Mouse (Mus musculus) testis, adult 2 months (tissue): Measurements from ENCODE around the gene Hfe.

ENCODE experiments used
- CTCF ChIP-seq: fragments of 200-500 bp; IDR thresholded peaks from 2 replicates; pipeline ENCODE4 v1.5.1; 2012; ENCODE audit warnings: low read depth, mild to moderate bottlenecking, inconsistent platforms, low read length, moderate library complexity; ENCODE audit not compliant: control insufficient read depth, insufficient read depth, insufficient replicate concordance
- POLR2A ChIP-seq: fragments of 200-500 bp; IDR thresholded peaks from 2 replicates; pipeline ENCODE4 v1.6.1; 2012; ENCODE audit warnings: low read depth, mild to moderate bottlenecking, inconsistent platforms, low read length, moderate library complexity; ENCODE audit not compliant: control insufficient read depth

DNA sequence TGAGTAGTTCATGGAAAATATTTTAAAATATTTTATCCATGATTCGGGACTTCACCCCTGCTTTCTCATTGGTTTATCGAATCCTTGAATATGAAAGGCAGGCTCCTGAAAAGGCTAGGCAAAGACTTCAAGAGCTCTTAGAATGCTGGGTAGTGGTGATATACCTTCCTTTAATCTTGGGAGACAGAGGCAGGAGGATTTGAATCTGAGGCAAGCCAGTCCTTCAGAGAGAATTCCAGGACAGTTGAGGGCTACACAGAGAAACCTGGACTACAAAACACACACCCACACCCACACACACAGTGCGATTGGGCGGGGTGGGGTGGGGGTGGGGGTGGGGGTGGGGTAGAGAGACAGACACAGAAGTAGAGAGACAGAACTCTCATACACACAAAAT lies 37.2 kb upstream of the Hfe start:
- TF ChIP-seq POLR2A (no peak), CTCF (no peak)
